Mouse (Mus musculus) embryonic facial prominence, embryonic 14.5 days (tissue): ENCODE measurements around the gene Tbxas1. TPM values are rescaled to one million over a fixed set of nuclear protein-coding genes. Genes with fewer than 3 reads are reported as not detected.

Source experiments
- ATAC-seq: fragments of 200-750 bp; cut with Nextera tagmentation; 2 replicates; pipeline ENCODE4 v1.8.0; 2017; ENCODE audit warnings: low read depth, moderate number of reproducible peaks, moderate TSS enrichment
- DNase-seq: peaks from one replicate; pipeline ENCODE4 v3.0.0-alpha.2; 2015; ENCODE audit warnings: low spot score
- H3K27ac ChIP-seq: fragments of 300-500 bp; sonication (generic); replicated peaks from 2 replicates; pipeline ENCODE4 v1.5.1; 2014; ENCODE audit warnings: low read depth, mild to moderate bottlenecking, low read length, moderate library complexity
- H3K27me3 ChIP-seq: fragments of 300-500 bp; sonication (generic); replicated peaks from 2 replicates; pipeline ENCODE4 v1.6.1; 2014; ENCODE audit warnings: low read length; ENCODE audit not compliant: control insufficient read depth, insufficient read depth
- H3K36me3 ChIP-seq: fragments of 300-500 bp; sonication (generic); 2 replicates; pipeline ENCODE4 v1.6.1; 2014; ENCODE audit warnings: low read length, mixed read lengths; ENCODE audit not compliant: control insufficient read depth, insufficient read depth
- H3K4me1 ChIP-seq: fragments of 300-500 bp; sonication (generic); 2 replicates; pipeline ENCODE4 v1.6.1; 2014; ENCODE audit warnings: antibody characterized with exemption, low read length; ENCODE audit not compliant: control insufficient read depth, insufficient read depth
- H3K4me2 ChIP-seq: fragments of 300-500 bp; sonication (generic); 2 replicates; pipeline ENCODE4 v1.6.1; 2014; ENCODE audit warnings: low read depth, mild to moderate bottlenecking, low read length, moderate library complexity, mixed read lengths
- H3K4me3 ChIP-seq: fragments of 300-500 bp; sonication (generic); 2 replicates; pipeline ENCODE4 v1.5.1; 2014; ENCODE audit warnings: low read depth, mild to moderate bottlenecking, low read length
- H3K9ac ChIP-seq: fragments of 300-500 bp; sonication (generic); 2 replicates; pipeline ENCODE4 v1.6.1; 2014; ENCODE audit warnings: low read depth, mild to moderate bottlenecking, low read length, moderate library complexity, mixed read lengths
- H3K9me3 ChIP-seq: fragments of 300-500 bp; sonication (generic); 2 replicates; pipeline ENCODE4 v1.6.1; 2016; ENCODE audit warnings: low read length; ENCODE audit not compliant: control insufficient read depth
- WGBS: fragments of 180-500 bp; shearing (Covaris S2); extraction: QIAGEN DNeasy Blood & Tissue Kit; methylation state at CpG from one replicate; pipeline ENCODE4 v1.1.7; 2014; 5-methylcytosine and 5-hydroxymethylcytosine counted together
- polyA plus RNA-seq: library from polyadenylated mRNA; unstranded; fragments of >200 nt; fragmentation: Nextera tagmentation; extraction: Ambion mirVana; gene quantifications from 2 replicates; pipeline ENCODE4 v1.2.1, GENCODE M21; 2014

The Tbxas1 gene
- polyA plus RNA-seq, 1 experiment from 2014 or later: 4.2 TPM

DNA sequence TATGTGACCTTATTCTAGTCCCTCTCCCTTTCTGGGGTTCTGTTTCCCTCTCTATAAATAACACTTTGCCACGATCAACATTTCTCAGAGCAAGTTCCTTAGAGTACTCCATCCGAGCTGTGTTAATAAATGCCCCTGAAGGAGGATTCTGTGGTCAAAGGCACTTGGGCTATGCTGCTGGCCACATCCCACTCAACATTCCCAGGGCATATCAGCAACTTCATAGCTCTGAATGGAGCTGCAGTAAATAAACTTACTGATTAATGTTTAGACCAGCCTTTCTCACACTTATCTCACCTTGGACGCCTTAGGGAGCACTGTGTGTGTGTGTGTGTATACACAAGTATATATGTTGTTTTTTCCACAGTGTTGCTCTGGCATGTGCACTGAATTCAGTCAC lies 42.2 kb downstream of the Tbxas1 start:
- DNase-seq: no peak
- no peak overlapping the region for H3K27ac ChIP-seq
- H3K4me2 ChIP-seq: no peak overlapping the region
- no peaks in the 10 kb centered on the region for H3K36me3 ChIP-seq
- H3K9ac ChIP-seq: no peak overlapping the region
- no peaks in the 10 kb centered on the region for H3K9me3 ChIP-seq
- peaks cover 5% of the 10 kb centered on the region; the same call in 1 of the 2 replicates for H3K4me1 ChIP-seq
- 69% methylated on average over 3 of the region's 3 CpGs for WGBS
- no peak for ATAC-seq
- H3K4me3 ChIP-seq: no peak overlapping the region
- no peaks in the 10 kb centered on the region for H3K27me3 ChIP-seq

DNA sequence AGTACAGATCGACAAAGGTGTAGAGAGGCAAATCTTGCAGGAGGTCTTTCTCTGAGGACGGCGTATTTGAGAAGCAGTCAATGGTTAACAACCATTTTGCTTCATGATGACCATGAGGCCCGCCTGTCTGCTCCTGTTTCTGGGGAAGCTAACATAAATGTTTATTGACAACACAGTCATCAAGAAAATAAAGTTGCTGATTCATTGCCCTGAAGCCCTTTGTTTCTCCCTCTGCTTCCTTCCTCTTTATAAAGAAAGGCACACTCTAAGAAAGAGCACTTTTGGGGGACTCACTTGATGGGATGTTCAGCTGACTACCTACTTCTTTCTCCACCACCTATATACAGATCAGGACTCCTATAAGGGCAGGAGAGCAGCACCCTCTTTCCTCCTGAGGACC lies 43.5 kb downstream of the Tbxas1 start:
- H3K27me3 ChIP-seq: no peaks in the 10 kb centered on the region
- H3K4me1 ChIP-seq: peaks cover 3% of the 10 kb centered on the region; the same call in 1 of the 2 replicates
- ATAC-seq (no peak), DNase-seq (no peak)
- no peaks in the 10 kb centered on the region for H3K9me3 ChIP-seq
- H3K9ac ChIP-seq: no peak overlapping the region
- no peak overlapping the region for H3K4me2 ChIP-seq
- 98% methylated on average over 4 of the region's 4 CpGs for WGBS
- no peak overlapping the region for H3K27ac ChIP-seq
- H3K4me3 ChIP-seq: no peak overlapping the region
- H3K36me3 ChIP-seq: no peaks in the 10 kb centered on the region

DNA sequence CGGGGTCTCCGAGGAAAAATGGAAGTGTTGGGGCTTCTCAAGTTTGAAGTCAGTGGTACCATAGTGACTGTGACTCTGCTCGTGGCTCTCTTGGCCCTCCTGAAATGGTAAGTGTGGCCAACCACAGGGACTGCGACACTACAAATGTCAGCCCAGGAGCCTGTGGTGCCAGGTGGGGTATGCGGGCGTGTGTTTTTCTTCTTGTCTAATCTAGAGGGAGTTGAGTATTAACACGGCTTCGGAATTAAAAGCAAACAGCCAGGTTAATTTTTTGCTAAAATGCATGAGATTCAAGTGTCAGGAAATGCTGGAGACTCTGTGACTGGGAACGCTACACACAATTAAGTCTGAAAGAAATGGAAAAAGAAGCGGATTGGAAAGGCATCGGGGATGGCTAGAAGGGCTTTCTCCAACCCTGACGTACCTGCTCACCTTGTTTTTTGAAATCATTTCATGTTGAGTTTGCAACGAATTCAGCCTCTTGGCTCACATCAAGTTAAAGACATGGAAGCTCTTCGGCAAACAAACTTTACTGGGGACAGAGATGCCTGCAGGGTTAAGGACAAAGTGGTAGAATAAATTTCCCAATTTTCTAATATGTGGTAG lies 44.0 kb downstream of the Tbxas1 start:
- no peak overlapping the region for H3K4me2 ChIP-seq
- 83% methylated on average over 14 of the region's 14 CpGs for WGBS
- H3K27me3 ChIP-seq: no peaks in the 10 kb centered on the region
- no peak overlapping the region for H3K9ac ChIP-seq
- H3K27ac ChIP-seq: no peak overlapping the region
- no peaks in the 10 kb centered on the region for H3K36me3 ChIP-seq
- H3K4me3 ChIP-seq: no peak overlapping the region
- H3K9me3 ChIP-seq: no peaks in the 10 kb centered on the region
- H3K4me1 ChIP-seq: peaks cover 3% of the 10 kb centered on the region; the same call in 1 of the 2 replicates
- ATAC-seq (no peak), DNase-seq (no peak)

DNA sequence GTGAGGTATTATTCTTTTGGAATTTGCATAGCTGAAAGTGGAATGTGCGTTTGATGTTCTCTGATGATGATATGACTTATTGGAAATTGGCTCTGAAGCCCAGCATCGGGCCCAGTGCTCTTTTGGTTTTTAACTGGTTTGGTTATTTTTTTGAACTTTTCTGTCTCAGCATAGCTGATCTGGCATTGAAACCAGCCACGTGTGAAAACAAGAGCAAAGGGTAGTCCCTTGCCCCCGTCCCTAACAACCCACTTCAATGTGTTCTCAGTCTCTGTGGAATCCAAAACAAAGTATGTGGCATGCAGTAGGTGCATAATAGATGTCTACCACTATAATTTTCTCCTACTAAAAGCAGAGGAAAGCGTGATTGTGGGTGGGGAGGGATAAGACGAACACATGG lies 44.9 kb downstream of the Tbxas1 start:
- Histone ChIP-seq H3K27me3 (no peaks in the 10 kb centered on the region), H3K36me3 (no peaks in the 10 kb centered on the region), H3K4me2 (no peak overlapping the region), H3K9ac (no peak overlapping the region), H3K4me1 (peaks cover 3% of the 10 kb centered on the region; the same call in 1 of the 2 replicates), H3K9me3 (no peaks in the 10 kb centered on the region), H3K4me3 (no peak overlapping the region), H3K27ac (no peak overlapping the region)
- DNase-seq (no peak), ATAC-seq (no peak)
- 76% methylated on average over 6 of the region's 6 CpGs for WGBS

DNA sequence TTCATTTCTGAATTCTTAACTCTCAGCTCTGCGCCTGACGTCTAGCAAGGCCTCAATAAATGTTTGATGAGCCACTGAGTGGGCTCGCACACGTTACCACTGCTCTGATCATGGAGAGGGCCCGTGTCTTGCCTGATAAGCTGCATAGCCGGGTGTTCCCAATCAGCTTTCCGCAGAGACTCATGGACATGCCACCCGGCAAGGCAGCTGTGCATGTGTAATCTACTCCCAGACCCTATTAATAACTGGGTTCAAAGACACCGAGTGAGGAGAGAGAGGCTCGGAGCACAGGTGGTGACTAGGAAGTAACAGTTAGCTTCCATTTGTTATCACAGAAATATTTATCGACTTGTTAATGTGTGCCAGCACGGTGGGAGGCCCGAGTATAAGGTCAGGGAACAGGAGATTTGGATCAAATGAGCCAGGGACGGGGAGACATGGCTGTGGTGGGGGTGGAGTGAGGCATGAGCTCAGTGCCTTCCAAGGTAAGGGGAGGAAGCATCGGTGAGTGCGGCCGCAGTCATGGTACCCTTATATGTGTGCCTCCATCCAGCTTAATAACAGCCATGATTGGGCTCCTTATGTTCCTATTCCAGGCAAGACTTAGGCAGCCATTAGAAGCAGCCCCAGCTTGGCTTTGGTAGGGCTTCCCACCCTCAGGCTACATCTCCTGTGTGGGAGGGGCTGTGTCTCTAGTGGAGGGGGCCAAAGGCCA lies 46.0 kb downstream of the Tbxas1 start:
- DNase-seq (peak; percentile 17), ATAC-seq (0 out of 2 replicates have a peak, but pooled peaks have one; percentile 30)
- H3K36me3 ChIP-seq: no peaks in the 10 kb centered on the region
- no peak overlapping the region for H3K9ac ChIP-seq
- 79% methylated on average over 17 of the region's 17 CpGs for whole genome bisulfite sequencing
- H3K27ac ChIP-seq: no peak overlapping the region
- no peaks in the 10 kb centered on the region for H3K27me3 ChIP-seq
- no peaks in the 10 kb centered on the region for H3K4me1 ChIP-seq
- no peaks in the 10 kb centered on the region for H3K9me3 ChIP-seq
- H3K4me3 ChIP-seq: no peak overlapping the region
- no peak overlapping the region for H3K4me2 ChIP-seq

DNA sequence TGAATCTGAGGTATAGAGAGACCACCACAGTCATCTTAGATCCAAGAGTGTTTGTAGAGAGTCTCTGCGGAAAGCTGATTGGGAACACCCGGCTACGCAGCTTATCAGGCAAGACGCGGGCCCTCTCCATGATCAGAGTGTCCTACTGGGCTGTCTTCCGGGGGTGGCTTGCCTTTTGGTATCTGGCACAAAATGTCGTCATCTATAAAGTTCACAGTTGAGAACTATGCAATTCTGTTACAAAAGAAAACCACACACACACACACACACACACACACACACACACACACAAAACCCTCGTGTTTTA lies 46.6 kb downstream of the Tbxas1 start:
- no peak overlapping the region for H3K9ac ChIP-seq
- H3K36me3 ChIP-seq: no peaks in the 10 kb centered on the region
- no peak for ATAC-seq
- WGBS: 92% methylated on average over 8 of the region's 8 CpGs
- H3K9me3 ChIP-seq: no peaks in the 10 kb centered on the region
- no peak overlapping the region for H3K27ac ChIP-seq
- H3K4me2 ChIP-seq: no peak overlapping the region
- no peak for DNase-seq
- no peaks in the 10 kb centered on the region for H3K27me3 ChIP-seq
- H3K4me3 ChIP-seq: no peak overlapping the region
- no peaks in the 10 kb centered on the region for H3K4me1 ChIP-seq

DNA sequence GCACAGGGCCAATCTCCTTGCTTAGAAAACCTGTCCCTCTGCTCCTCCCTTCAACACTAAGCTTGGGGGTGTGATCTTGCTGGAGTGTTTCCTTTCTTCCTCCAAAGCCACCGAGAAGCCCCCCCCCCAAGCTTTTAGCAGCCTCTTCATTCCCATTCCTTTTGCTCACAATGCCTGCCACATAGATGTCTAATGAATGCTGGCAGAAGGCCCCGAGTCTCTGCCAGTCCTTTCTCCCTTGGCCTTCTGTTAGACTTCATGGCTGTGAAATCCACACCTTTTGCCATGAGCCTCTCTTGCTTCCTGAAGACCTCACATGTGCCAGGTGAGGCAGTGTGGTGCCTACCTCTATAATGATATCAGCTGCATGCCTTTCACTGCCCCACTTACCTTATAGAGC lies 47.3 kb downstream of the Tbxas1 start:
- WGBS: 72% methylated on average over 2 of the region's 2 CpGs
- Histone ChIP-seq H3K4me1 (no peaks in the 10 kb centered on the region), H3K4me3 (no peak overlapping the region), H3K27me3 (no peaks in the 10 kb centered on the region), H3K27ac (no peak overlapping the region), H3K9me3 (no peaks in the 10 kb centered on the region), H3K4me2 (no peak overlapping the region), H3K9ac (no peak overlapping the region), H3K36me3 (no peaks in the 10 kb centered on the region)
- DNase-seq: no peak
- no peak for ATAC-seq

DNA sequence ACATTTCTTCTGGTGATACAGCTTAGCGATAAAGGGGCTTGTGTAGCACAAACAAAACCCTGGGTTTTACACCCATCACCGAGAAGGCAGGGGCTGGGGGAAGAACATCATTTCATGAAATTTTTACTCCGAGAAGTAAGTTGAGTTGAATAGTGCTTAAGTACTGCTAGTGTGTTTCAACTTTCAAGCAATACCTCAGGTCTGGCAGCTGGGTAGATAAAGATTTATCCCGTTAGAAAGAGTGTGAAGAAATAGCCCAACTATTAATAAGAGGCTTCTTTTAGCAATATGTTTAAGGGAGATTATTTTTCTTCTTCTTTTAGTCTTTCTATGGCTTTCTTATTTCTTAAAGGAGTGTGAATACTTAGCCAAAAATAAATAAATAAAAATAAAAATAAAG lies 48.2 kb downstream of the Tbxas1 start:
- H3K4me2 ChIP-seq: no peak overlapping the region
- H3K4me3 ChIP-seq: no peak overlapping the region
- WGBS: 95% methylated on average over 4 of the region's 4 CpGs
- no peak overlapping the region for H3K9ac ChIP-seq
- ATAC-seq: no peak
- no peaks in the 10 kb centered on the region for H3K4me1 ChIP-seq
- no peaks in the 10 kb centered on the region for H3K36me3 ChIP-seq
- H3K27ac ChIP-seq: no peak overlapping the region
- H3K27me3 ChIP-seq: no peaks in the 10 kb centered on the region
- no peak for DNase-seq
- H3K9me3 ChIP-seq: no peaks in the 10 kb centered on the region
